15 mouse cellular contexts compared by ENCODE assay signal in the genomic region with DNA sequence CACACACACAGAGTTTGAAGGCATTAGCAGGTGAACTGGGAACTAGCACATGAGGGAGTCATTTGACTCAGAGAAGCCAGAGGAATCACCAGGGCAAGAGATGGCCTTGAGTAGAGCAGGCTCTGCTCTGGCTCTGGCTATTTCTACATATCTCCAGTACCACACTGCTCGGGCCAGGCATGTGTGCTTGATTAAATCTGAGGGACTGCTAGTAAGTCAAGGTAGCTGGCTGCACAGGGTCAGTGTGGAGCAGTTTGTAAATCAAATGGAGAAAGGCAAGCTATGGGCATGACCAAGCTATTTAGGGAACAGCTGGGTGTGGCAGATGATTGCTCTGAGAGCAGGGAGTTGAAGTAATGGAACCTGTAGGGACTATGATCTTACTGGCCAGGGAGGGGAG.
"Had no signal": no experiment of that assay in that cellular context is flagged by ENCODE, and none has a peak within 500 bp of the region (broad histone marks: within the 10 kb centered on the region; RNA-seq: fewer than 3 reads in every experiment).

No protein-coding gene starts in this region.

- ATAC-seq: liver, postnatal 0 days; lung, postnatal 0 days; midbrain, embryonic 16.5 days had no signal

- DNase-seq: liver, postnatal 0 days; lung, adult 2 months; lung, postnatal 14 days; lung, postnatal 36 days; midbrain, embryonic 14.5 days; retina, postnatal 1 day; right cerebral cortex, adult 18-20 months; right cerebral cortex, postnatal 25 days; right cerebral cortex, postnatal 4 days; spleen, adult 18-20 months; thymus, adult 18-20 months; thymus, postnatal 14 days; thymus, postnatal 36 days had no signal
